Mouse (Mus musculus) hindbrain, postnatal 0 days (tissue): ENCODE results near the gene L3mbtl2. TPM values are rescaled to one million over a fixed set of nuclear protein-coding genes. Genes with fewer than 3 reads are reported as not detected.

ENCODE experiments used
- ATAC-seq: fragments of 200-750 bp; cut with Nextera tagmentation; 2 replicates; pipeline ENCODE4 v1.8.0; 2017; ENCODE audit warnings: mild to moderate bottlenecking, moderate TSS enrichment, moderate library complexity
- DNase-seq: peaks from one replicate; pipeline ENCODE4 v3.0.0-alpha.2; 2015; ENCODE audit warnings: low spot score
- H3K27ac ChIP-seq: fragments of 300-500 bp; sonication (generic); 2 replicates; pipeline ENCODE4 v1.5.1; 2014; ENCODE audit warnings: mild to moderate bottlenecking
- H3K27me3 ChIP-seq: fragments of 300-500 bp; sonication (generic); 2 replicates; pipeline ENCODE4 v1.6.1; 2014; ENCODE audit warnings: low read length, mixed read lengths; ENCODE audit not compliant: insufficient read depth
- H3K36me3 ChIP-seq: fragments of 300-500 bp; sonication (generic); 2 replicates; pipeline ENCODE4 v1.6.1; 2014; ENCODE audit warnings: low read length, mixed read lengths; ENCODE audit not compliant: insufficient read depth
- H3K4me1 ChIP-seq: fragments of 300-500 bp; sonication (generic); 2 replicates; pipeline ENCODE4 v1.6.1; 2014; ENCODE audit warnings: antibody characterized with exemption, low read length, mixed read lengths; ENCODE audit not compliant: insufficient read depth
- H3K4me2 ChIP-seq: fragments of 300-500 bp; sonication (generic); 2 replicates; pipeline ENCODE4 v1.6.1; 2014; ENCODE audit warnings: low read depth, mild to moderate bottlenecking, low read length, moderate library complexity, mixed read lengths
- H3K4me3 ChIP-seq: fragments of 300-500 bp; sonication (generic); 2 replicates; pipeline ENCODE4 v1.5.1; 2014; ENCODE audit warnings: low read length
- H3K9ac ChIP-seq: fragments of 300-500 bp; sonication (generic); replicated peaks from 2 replicates; pipeline ENCODE4 v1.6.1; 2014; ENCODE audit warnings: mild to moderate bottlenecking, low read length, moderate library complexity, mixed read lengths
- H3K9me3 ChIP-seq: fragments of 300-500 bp; sonication (generic); 2 replicates; pipeline ENCODE4 v1.6.1; 2016; ENCODE audit warnings: low read length, mixed read lengths
- CTCF ChIP-seq: IDR thresholded peaks from 2 replicates; pipeline ENCODE4 v1.5.1; 2016; ENCODE audit warnings: antibody characterized with exemption, control low read depth, low read depth
- WGBS: fragments of 180-500 bp; shearing (Covaris S2); extraction: QIAGEN DNeasy Blood & Tissue Kit; methylation state at CpG from one replicate; pipeline ENCODE4 v1.1.7; 2014; 5-methylcytosine and 5-hydroxymethylcytosine counted together
- polyA plus RNA-seq: library from polyadenylated mRNA; unstranded; fragments of >200 nt; fragmentation: Nextera tagmentation; extraction: Ambion mirVana; gene quantifications from 2 replicates; pipeline ENCODE4 v1.2.1, GENCODE M21; 2015
- total RNA-seq: library from RNA; depleted of rRNA; stranded (reverse); fragments of >200 nt; gene quantifications from 2 replicates; pipeline ENCODE4 v1.2.3, GENCODE M21; 2014; rRNA removed

The L3mbtl2 gene
- 29.9 and 31.4 TPM in 2 replicates for total RNA-seq
- 27.1 and 27.6 TPM in 2 replicates for polyA plus RNA-seq

DNA sequence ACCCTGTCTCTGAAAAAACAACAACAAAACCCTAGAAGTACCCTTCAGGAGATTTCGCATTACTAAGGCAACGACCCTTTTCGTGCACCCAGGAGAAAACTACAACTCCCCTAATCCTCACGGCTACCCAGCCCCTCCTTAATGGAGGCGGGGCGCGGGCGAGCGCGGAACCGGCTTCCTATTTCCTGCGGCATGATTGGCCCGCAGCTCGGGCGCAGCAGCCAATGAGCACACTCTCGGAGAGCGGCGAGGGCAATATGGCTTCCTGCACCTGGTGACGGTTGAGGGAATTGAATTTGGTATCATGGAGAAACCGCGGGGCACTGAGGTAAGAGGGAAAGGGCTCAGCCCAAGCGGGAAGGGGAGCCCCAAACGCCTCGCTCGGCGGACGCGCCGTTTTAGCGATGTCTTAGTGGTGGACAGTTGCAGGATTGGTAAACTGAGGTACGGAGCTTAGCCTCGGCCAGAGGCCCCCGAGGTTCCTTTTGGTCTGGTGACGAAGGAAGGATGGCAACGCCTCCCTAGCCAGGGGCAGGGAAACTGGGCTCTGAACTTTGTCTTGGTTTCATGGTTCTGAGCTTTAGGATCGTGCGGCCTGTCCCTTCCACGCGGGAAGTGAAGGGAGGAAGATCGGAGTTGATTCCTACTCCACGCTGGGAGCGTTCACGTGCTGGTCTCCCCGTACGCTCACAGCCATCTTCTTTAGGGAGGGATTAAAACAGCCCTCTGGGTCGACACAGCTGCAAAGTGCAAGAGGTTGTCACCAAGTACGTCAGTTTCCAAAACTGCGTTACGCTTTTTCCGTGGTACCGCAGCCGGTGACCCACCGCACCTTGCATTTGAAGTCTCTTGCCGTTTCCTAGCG is at the start of gene L3mbtl2:
L3mbtl2 (plus strand) TSS at position 193 of the 865 bp plus-strand sequence.
- peak within 1 kb of the TSS; percentile 61 for H3K9ac ChIP-seq
- peaks cover 17% of the 10 kb centered on the region for H3K36me3 ChIP-seq
- peak; percentile 97 for DNase-seq
- peak; percentile 43 for TF ChIP-seq CTCF
- under 1% methylated on average over 55 of the region's 55 CpGs for WGBS
- H3K4me1 ChIP-seq = no peaks in the 10 kb centered on the region
- H3K4me2 ChIP-seq = peak within 1 kb of the TSS; percentile 84
- H3K4me3 ChIP-seq = peak within 1 kb of the TSS; percentile 58
- peak; percentile 99 for ATAC-seq
- no peaks in the 10 kb centered on the region for H3K9me3 ChIP-seq
- no peaks in the 10 kb centered on the region for H3K27me3 ChIP-seq
- peak within 1 kb of the TSS; percentile 22; the same call in 1 of the 2 replicates for H3K27ac ChIP-seq

DNA sequence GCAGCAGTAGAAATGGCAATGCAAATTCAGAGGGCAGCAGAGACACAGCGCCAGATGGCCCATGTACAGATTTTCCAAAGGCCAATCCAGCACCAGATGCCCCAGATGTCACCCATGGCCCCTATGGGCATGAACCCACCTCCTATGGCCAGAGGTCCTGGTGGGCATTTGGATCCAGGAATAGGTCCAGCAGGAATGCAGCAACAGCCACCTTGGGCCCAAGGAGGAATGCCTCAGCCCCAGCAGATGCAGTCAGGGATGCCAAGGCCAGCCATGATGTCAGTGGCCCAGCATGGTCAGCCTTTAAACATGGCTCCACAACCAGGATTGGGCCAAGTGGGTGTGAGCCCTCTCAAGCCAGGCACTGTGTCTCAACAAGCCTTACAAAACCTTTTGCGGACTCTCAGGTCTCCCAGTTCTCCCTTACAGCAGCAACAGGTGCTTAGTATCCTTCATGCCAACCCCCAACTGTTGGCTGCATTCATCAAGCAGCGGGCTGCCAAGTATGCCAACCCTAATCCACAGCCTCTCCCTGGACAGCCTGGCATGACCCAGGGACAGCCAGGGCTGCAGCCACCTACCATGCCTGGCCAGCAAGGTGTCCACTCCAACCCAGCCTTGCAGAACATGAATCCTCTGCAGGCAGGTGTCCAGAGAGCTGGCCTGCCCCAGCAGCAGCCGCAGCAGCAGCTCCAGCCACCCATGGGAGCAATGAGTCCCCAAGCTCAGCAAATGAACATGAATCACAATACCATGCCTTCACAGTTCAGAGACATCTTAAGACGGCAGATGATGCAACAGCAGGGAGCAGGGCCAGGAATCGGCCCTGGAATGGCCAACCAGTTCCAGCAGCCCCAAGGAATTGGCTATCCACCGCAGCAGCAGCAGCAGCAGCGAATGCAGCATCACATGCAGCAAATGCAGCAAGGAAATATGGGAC is 13.9 kb upstream of the L3mbtl2 start:
- H3K27ac ChIP-seq = no peak overlapping the region
- whole genome bisulfite sequencing = 78% methylated on average over 8 of the region's 8 CpGs
- H3K9me3 ChIP-seq = no peaks in the 10 kb centered on the region
- no peak overlapping the region for H3K4me3 ChIP-seq
- H3K4me1 ChIP-seq = no peaks in the 10 kb centered on the region
- H3K4me2 ChIP-seq = no peak overlapping the region
- no peaks in the 10 kb centered on the region for H3K27me3 ChIP-seq
- no peak overlapping the region for H3K9ac ChIP-seq
- no peak for TF ChIP-seq CTCF
- DNase-seq (peak; percentile 9), ATAC-seq (0 out of 2 replicates have a peak, but pooled peaks have one; percentile 18)
- peaks cover 59% of the 10 kb centered on the region for H3K36me3 ChIP-seq

DNA sequence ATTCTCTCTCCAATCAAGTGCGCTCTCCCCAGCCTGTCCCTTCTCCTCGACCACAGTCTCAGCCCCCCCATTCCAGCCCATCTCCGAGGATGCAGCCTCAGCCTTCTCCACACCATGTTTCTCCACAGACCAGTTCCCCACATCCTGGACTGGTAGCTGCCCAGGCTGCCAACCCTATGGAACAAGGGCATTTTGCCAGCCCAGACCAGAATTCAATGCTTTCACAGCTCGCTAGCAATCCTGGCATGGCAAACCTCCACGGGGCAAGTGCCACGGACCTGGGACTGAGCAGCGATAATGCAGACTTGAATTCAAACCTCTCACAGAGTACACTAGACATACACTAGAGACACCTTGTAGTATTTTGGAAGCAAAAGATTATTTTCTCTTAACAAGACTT is 13.1 kb upstream of the L3mbtl2 start:
- Histone ChIP-seq H3K4me3 (no peak overlapping the region), H3K4me1 (no peaks in the 10 kb centered on the region), H3K9me3 (no peaks in the 10 kb centered on the region), H3K27ac (no peak overlapping the region), H3K9ac (no peak overlapping the region), H3K36me3 (peaks cover 51% of the 10 kb centered on the region), H3K27me3 (no peaks in the 10 kb centered on the region), H3K4me2 (no peak overlapping the region)
- 51% methylated on average over 7 of the region's 7 CpGs for WGBS
- DNase-seq (peak; percentile 55), ATAC-seq (0 out of 2 replicates have a peak, but pooled peaks have one; percentile 24)
- TF ChIP-seq CTCF = no peak

DNA sequence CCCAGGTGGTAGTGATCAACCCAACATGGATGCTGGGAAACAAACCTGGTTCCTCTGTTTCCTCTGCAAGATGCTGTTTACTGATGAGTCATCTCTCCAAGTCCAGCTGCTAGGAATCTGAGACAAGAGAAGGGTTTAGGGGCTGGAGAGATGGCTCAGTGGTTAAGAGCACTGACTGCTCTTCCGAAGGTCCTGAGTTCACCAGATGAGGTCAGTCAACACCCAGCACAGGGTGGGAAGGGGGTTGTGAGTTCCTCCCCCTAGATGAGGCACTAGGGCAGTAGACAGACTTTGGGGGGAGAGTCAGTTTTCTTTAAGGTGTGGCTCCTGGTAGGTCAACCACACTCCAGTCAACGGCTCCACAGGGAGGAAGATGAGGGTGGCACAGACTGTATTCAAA is 2.0 kb upstream of the L3mbtl2 start:
- Histone ChIP-seq H3K9me3 (no peaks in the 10 kb centered on the region), H3K4me2 (no peak overlapping the region), H3K27me3 (no peaks in the 10 kb centered on the region), H3K27ac (no peak overlapping the region), H3K4me1 (no peaks in the 10 kb centered on the region), H3K36me3 (no peaks in the 10 kb centered on the region), H3K4me3 (no peak overlapping the region), H3K9ac (no peak overlapping the region)
- WGBS = 91% methylated on average over 2 of the region's 2 CpGs
- DNase-seq (no peak), ATAC-seq (no peak)
- TF ChIP-seq CTCF = no peak

DNA sequence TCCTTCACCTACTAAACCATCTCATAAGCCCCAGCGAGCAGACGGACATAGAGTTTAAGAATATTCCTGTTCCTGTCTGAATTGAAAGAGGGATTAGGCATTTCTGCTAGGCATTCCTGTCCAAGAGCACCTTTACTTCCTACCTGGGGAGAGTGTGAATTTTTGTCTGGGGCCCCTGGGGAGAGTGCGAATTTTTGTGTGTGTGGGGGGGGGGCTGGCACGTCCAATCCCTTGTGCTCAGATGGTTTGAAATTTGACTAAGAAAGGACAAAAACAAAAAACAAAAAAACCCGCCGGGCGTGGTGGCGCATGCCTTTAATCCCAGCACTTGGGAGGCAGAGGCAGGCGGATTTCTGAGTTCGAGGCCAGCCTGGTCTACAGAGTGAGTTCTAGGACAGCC is 408 bp upstream of the L3mbtl2 start:
- 62% methylated on average over 10 of the region's 10 CpGs for WGBS
- Histone ChIP-seq H3K9ac (no peak overlapping the region), H3K36me3 (peaks cover 10% of the 10 kb centered on the region; the same call in 1 of the 2 replicates), H3K9me3 (no peaks in the 10 kb centered on the region), H3K27ac (no peak overlapping the region), H3K4me2 (peak overlapping the region; percentile 84), H3K27me3 (no peaks in the 10 kb centered on the region), H3K4me3 (peak overlapping the region; percentile 58), H3K4me1 (no peaks in the 10 kb centered on the region)
- ATAC-seq (no peak; the same call in 1 of the 2 replicates), DNase-seq (no peak)
- TF ChIP-seq CTCF = no peak

DNA sequence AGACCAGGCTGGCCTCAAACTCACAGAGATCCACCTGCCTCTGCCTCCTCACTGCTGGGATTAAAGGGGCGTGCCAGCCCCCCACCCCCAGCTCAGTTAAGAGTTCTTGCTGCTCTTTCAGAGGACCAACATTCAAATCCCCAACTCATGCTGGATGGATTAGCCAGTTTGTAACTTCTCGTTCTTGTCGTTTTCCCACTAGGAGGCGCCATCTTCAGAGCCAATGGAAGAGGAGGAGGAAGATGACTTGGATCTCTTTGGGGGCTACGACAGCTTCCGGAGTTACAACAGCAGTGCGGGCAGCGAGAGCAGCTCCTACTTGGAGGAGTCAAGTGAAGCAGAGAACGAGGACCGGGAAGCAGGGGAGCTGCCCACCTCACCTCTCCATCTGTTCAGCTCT is 3.3 kb downstream of the L3mbtl2 start:
- Histone ChIP-seq H3K27ac (no peak overlapping the region), H3K4me2 (no peak overlapping the region), H3K4me1 (no peaks in the 10 kb centered on the region), H3K9ac (no peak overlapping the region), H3K9me3 (no peaks in the 10 kb centered on the region), H3K4me3 (no peak overlapping the region), H3K27me3 (no peaks in the 10 kb centered on the region), H3K36me3 (peaks cover 30% of the 10 kb centered on the region)
- no peak for DNase-seq
- WGBS = 85% methylated on average over 10 of the region's 10 CpGs
- TF ChIP-seq CTCF = 0 out of 2 replicates have a peak, but pooled peaks have one; percentile 17
- ATAC-seq = no peak
